Mouse (Mus musculus): ENCODE measurements around the gene Rexo5.

DNA sequence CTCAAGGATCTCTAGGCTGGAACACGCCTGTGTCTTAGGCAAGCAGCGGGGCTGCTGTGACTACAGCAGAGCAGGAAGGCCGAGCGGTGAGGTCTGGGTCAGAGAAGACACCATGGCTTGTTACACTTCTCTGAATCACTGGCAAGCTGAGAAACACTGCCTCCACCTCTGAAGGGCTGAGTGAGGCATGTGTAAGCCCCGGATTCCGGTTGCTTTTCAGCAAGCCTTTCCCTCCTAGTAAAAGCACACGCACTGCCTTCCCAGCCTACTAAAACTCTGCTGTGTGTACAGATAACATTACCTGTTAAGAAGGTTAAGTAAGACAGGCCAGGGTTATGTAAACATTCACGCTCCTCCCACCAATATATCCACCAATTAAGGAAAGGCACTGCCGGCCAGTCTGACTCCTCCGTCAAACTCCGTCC is 33.3 kb upstream of the Rexo5 start, which contains the start of gene Acsm3:
- no peak for TF ChIP-seq CTCF (IDR thresholded peaks at IDR 0.05; ENCODE audit: low read depth, low read length)
- TF ChIP-seq POLR2A (IDR thresholded peaks at IDR 0.05; ENCODE audit: insufficient read depth, low read length) = no peak
- TF ChIP-seq EP300 (IDR thresholded peaks at IDR 0.05; ENCODE audit: insufficient read depth, low read depth, low read length) = no peak

Data from ES-Bruce4 (cell line).